Mouse (Mus musculus): ENCODE measurements around the gene Marc2. TPM values are rescaled to one million over a fixed set of nuclear protein-coding genes. Genes with fewer than 3 reads are reported as not detected.
A peak's percentile ranks its signal among the peaks of the same experiment; 100 is the strongest.

Gene Marc2
- total RNA-seq, 2 experiments from 2014 or later = 65.2 to 207 TPM

DNA sequence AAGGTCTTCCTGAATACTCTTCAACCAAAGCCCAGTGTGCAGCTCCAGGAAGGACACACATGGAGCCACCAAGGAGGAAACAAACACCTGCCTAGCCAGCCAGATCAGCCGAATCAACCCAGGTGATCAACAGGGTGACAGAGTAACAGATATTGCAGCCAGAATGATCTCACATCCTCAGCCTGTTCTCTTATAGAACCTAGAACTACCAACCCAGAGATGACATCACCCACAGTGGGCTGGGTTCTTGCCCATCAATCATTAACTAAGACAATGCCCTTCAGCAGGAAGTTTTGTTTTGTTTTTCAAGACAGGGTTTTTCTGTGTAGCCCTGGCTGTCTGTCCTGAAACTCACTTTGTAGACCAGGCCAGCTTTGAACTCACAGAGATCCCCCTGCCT, 12.0 kb upstream of the Marc2 start:
- no peak for ATAC-seq (replicated peaks; ENCODE audit: poor library complexity, severe bottlenecking)

DNA sequence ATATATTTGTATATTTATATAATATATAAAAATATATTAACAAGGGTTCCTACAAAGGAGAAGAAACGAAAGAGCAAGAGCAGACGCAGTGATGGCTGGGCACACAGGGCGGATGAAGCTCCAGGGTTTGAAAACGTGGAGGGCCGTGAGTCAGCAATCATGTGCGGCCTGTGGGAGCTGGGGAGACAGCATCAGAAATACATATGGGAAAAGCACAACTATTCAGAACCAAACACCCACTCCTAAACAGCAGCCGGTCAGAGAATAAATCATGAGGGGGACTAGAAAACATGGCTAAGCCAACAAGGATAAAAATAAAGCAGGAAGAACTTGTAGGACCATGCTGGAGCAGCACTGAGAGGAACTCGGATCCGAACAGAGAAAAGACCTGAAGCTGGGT, 11.0 kb upstream of the Marc2 start:
- no peak for ATAC-seq (replicated peaks; ENCODE audit: poor library complexity, severe bottlenecking)

DNA sequence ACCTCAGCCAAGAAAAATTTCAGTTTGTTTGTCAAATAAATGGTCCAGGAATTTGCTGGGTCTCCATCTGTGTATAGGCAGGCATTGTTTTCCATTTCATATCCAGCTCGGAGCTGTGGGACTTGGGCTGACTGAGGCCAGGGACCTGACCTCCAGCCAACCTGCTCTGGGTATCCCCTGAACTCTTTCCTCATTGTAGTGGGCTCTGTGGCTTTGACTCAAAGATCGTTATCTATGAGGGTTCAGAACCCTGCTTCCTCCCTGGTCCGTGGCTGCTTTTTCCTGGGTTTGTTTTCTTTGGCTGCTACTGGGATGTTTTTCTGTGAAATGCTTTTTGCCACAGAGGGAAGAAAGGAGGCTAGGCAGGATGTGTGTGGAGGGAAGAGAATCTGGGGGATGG, 7.7 kb upstream of the Marc2 start:
- peak; percentile 36 for ATAC-seq (replicated peaks; ENCODE audit: poor library complexity, severe bottlenecking)

DNA sequence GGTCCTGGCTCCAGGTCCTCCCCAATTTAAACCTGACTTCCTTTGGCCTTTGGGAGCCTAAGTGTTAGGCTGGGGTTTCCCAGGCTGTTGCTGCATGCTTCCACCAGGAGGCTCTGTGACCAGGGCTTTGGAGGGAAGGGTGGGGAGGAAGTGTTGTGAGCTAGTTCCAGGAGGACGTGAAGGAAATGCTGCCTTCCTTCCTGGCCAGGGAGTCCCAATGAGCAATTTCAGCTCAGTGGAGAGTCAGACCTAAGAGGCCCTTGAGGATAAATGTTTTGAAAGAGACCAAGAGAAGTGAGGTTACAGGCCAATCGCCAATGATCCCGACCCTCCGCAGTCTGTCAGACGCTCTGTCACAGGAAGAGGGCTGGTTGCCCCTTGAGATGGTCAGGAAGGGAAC, 7.1 kb upstream of the Marc2 start:
- peak; percentile 77 for ATAC-seq (replicated peaks; ENCODE audit: poor library complexity, severe bottlenecking)

DNA sequence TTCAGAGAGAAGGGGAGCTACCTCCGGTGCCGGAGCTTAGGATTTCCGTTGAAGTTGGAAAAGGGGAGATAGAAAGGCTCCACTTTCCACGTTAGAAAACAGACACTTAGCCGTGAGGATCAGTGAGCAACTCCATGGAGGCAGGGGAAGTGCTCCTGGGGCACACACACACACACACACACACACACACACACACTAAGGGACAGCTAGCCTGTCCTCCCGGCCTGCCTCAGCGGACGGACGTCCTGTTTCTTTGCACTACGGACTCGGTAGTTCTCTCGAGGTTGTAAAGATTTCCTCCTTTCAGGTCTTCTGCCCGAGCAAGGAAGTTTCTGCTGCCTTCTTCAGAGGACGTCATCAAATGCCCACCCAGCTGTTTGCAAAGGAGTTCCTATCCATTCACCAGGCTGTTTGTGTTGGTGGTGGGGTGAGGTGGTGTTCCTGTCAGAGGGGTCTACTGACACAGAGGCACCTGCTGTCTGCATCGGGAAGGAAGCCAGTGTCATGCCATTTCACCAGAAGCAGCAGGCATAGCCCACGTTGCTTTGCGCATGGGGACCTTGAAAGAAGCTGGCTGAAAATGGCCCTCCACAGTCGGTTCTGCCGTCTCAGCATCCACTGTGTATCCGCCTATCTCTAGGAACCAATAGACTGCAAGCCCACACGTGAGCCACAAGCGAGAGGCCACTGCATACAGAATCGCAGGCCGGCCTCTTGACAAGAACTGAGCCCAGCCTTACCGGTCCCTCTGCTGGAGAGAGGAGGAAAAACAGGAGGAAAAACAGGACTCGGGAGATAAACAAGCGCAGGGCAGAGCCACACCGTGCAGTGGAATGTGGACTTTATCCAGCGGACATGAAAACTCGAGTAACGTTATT, 5.7 kb upstream of the Marc2 start:
- peak; percentile 87 for ATAC-seq (replicated peaks; ENCODE audit: poor library complexity, severe bottlenecking)

- ATAC-seq (replicated peaks; ENCODE audit: poor library complexity, severe bottlenecking) = no peak
Observed at GRCm38 (mm10) chr1:184851166-184851565, 4.9 kb upstream of the Marc2 start.

- no peak for ATAC-seq (replicated peaks; ENCODE audit: poor library complexity, severe bottlenecking)
Observed at GRCm38 (mm10) chr1:184846973-184847372, 722 bp upstream of the Marc2 start.

DNA sequence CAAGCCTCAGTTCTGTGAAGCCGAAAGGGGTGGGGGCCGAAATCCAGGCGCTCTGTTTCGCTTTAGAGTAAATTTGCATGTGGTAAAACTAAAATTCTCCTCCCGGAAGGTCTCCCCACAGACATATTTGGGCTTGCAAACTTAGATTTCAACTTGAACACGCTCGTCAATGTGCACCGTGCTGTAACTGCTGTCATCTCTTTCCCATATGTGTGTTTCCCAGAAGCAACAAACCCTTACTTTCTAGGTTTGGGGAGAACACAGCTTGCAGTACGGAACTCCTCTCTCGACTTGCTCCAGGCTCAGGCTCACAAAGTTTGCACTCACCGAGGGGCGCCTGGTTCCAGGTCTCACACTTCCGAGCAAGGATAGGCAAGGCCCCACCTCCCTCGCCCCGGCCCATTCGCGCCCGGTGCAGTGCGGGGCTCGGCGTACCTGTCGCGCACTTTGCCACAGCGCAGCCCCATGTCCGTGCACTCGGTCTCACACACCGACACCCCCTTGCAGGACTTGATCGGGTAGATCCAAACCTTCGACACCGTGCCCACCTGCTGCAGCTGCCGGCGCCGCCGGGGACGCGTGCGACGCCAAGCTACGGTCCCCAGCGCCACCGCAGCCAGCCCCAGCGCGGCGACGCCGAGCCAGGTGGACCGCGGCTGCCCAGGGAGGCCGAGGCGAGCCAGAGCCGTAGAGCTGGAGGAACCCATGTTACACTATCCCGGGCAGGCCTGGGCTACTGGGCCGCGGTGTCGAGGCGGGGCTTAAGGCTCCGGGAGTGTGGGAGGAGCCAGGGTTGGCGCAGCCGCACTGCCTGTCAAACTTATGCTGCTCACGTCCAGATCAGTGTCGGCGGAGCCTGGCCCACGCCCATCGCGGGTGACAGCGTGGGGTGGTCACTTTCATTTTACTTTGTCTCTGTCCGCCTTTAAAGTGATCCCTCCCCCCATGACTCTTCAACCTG, 860 bp downstream of the Marc2 start:
- ATAC-seq (replicated peaks; ENCODE audit: poor library complexity, severe bottlenecking) = peak; percentile 89

DNA sequence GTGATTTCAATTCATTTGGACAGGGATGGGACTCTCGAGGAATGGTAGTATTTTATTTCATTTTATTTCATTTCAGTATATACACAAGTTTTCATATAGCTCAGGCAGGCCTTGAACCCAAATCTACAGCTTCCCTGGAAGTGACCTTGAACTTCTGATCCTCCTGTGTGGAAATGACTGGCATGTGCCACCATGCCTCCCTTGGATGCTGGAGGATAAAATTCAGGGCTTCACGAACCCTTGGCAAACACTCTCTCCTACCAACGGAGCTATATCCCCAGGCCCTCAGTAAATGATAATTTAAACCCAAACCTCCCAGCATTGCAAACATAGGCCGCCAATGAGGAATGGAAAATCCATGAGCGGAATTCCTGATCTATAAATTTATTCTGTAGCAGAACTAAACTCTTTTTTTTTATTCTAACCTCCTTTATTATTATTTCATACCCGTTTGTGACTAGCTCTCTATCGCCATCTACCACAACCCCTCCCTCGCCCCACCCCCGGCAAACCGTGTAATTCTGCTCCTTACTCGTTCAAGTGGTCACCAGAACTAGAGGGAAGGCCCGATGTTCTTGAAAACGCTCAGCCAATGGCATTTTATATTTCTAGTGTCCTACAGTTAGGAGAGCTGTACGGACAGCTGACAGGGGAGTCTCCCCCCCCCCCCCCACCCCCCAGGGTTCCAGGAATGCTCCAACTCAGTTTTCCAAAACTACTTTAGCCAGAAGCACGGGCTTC, 1.8 kb downstream of the Marc2 start:
- ATAC-seq (replicated peaks; ENCODE audit: poor library complexity, severe bottlenecking) = no peak

DNA sequence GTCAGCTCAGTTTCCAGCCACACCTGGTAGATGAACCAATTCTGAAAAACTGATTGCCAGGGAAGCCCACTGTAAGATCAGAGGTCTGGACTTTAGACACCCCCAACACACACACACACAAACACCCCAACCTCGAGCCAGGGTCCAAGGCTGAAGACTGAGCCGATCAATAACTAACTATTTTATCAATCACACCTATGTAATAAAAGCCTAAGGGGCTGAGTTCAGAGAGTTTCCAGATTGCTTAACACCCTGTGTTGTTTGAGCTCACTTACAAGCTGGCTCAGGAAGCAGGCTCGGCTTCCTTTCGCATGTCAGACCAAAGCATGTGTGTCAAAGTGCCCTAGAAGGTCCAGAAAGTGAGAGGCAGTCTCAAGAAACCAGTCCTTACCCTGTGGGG, 8.6 kb downstream of the Marc2 start:
- no peak for ATAC-seq (replicated peaks; ENCODE audit: poor library complexity, severe bottlenecking)

- no peak for ATAC-seq (replicated peaks; ENCODE audit: poor library complexity, severe bottlenecking)
Observed at GRCm38 (mm10) chr1:184836350-184836749, 9.9 kb downstream of the Marc2 start.

GRCm38 (mm10) chr1:184833499-184833898, 12.8 kb downstream of the Marc2 start:
- no peak for ATAC-seq (replicated peaks; ENCODE audit: poor library complexity, severe bottlenecking)

- ATAC-seq (replicated peaks; ENCODE audit: poor library complexity, severe bottlenecking) = peak; percentile 46
Observed at GRCm38 (mm10) chr1:184832211-184832610, 14.0 kb downstream of the Marc2 start.

GRCm38 (mm10) chr1:184829897-184830296, 16.4 kb downstream of the Marc2 start:
- no peak for ATAC-seq (replicated peaks; ENCODE audit: poor library complexity, severe bottlenecking)

GRCm38 (mm10) chr1:184827175-184827701, 19.0 kb downstream of the Marc2 start:
- ATAC-seq (replicated peaks; ENCODE audit: poor library complexity, severe bottlenecking) = no peak

GRCm38 (mm10) chr1:184825093-184825492, 21.2 kb downstream of the Marc2 start:
- peak; percentile 46 for ATAC-seq (replicated peaks; ENCODE audit: poor library complexity, severe bottlenecking)

GRCm38 (mm10) chr1:184824439-184824851, 21.8 kb downstream of the Marc2 start:
- ATAC-seq (replicated peaks; ENCODE audit: poor library complexity, severe bottlenecking) = peak; percentile 95

- ATAC-seq (replicated peaks; ENCODE audit: poor library complexity, severe bottlenecking) = no peak
Observed at GRCm38 (mm10) chr1:184822678-184823077, 23.6 kb downstream of the Marc2 start.

GRCm38 (mm10) chr1:184817768-184818167, 28.5 kb downstream of the Marc2 start:
- ATAC-seq (replicated peaks; ENCODE audit: poor library complexity, severe bottlenecking) = no peak

GRCm38 (mm10) chr1:184811716-184812250, 34.5 kb downstream of the Marc2 start:
- ATAC-seq (replicated peaks; ENCODE audit: poor library complexity, severe bottlenecking) = no peak
